Mouse (Mus musculus) midbrain, embryonic 11.5 days (tissue): ENCODE results near the gene Cdk15. TPM values are rescaled to one million over a fixed set of nuclear protein-coding genes. Genes with fewer than 3 reads are reported as not detected.

Experiments
- ATAC-seq: fragments of 200-750 bp; cut with Nextera tagmentation; 2 replicates; pipeline ENCODE4 v1.8.0; 2017; ENCODE audit warnings: moderate TSS enrichment, moderate library complexity; ENCODE audit not compliant: low FRiP score
- DNase-seq: peaks from one replicate; pipeline ENCODE4 v3.0.0; 2015; ENCODE audit warnings: low spot score; ENCODE audit errors: missing footprints
- H3K27ac ChIP-seq: fragments of 300-500 bp; sonication (generic); 2 replicates; pipeline ENCODE4 v1.5.1; 2014; ENCODE audit warnings: low read depth, low read length
- H3K27me3 ChIP-seq: fragments of 300-500 bp; sonication (generic); 2 replicates; pipeline ENCODE4 v1.6.1; 2014; ENCODE audit warnings: mild to moderate bottlenecking, low read length, moderate library complexity, mixed read lengths; ENCODE audit not compliant: control insufficient read depth, insufficient read depth
- H3K36me3 ChIP-seq: fragments of 300-500 bp; sonication (generic); 2 replicates; pipeline ENCODE4 v1.6.1; 2014; ENCODE audit warnings: mild to moderate bottlenecking, low read length, moderate library complexity, mixed read lengths; ENCODE audit not compliant: control insufficient read depth, insufficient read depth
- H3K4me1 ChIP-seq: fragments of 300-500 bp; sonication (generic); 2 replicates; pipeline ENCODE4 v1.6.1; 2014; ENCODE audit warnings: low read length; ENCODE audit not compliant: control insufficient read depth, insufficient read depth
- H3K4me2 ChIP-seq: fragments of 300-500 bp; sonication (generic); 2 replicates; pipeline ENCODE4 v1.6.1; 2014; ENCODE audit warnings: mild to moderate bottlenecking, moderate library complexity
- H3K4me3 ChIP-seq: fragments of 300-500 bp; sonication (generic); 2 replicates; pipeline ENCODE4 v1.5.1; 2014; ENCODE audit warnings: low read depth, low read length
- H3K9ac ChIP-seq: fragments of 300-500 bp; sonication (generic); 2 replicates; pipeline ENCODE4 v1.6.1; 2014; ENCODE audit warnings: low read length
- H3K9me3 ChIP-seq: fragments of 300-500 bp; sonication (generic); 2 replicates; pipeline ENCODE4 v1.6.1; 2016; ENCODE audit warnings: low read length; ENCODE audit not compliant: control insufficient read depth
- WGBS: fragments of 180-500 bp; shearing (Covaris S2); extraction: QIAGEN DNeasy Blood & Tissue Kit; methylation state at CpG from one replicate; pipeline ENCODE4 v1.1.7; 2014; 5-methylcytosine and 5-hydroxymethylcytosine counted together
- polyA plus RNA-seq: library from polyadenylated mRNA; unstranded; fragments of >200 nt; fragmentation: Nextera tagmentation; extraction: Ambion mirVana; gene quantifications from 2 replicates; pipeline ENCODE4 v1.2.1, GENCODE M21; 2014

The Cdk15 gene
- polyA plus RNA-seq, 1 experiment from 2014 or later, result 0.52 TPM

DNA sequence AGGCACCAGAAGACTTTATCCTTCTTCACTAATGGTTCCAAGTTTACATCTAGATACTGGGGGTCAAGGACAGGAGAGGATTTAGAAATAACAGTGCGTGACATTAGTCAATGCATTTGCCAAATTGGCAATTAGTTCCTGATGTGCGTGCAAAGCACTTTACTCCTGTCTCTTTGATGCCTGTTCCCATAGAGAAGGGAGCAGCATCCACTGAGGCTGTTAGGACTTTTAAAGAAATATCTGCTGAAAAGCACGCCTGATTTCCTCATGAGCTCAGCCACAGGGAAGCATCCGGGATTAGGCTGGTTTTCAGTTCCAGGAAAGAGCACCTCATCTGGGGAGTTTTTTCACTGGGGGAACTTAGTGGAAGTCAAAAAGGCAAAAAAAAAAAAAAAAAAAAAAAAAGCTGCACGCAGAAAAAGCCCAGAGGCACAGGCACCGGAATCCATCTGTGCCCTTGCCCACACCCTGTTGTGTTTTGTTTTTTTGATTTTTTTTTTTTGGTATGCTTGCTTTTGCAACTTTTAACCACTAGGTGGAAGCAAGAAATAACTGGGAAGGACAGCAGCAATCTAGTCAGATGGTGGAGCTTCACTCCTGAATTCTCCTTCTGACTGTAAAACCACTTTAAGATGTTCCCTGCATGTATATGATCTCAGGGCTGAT is 59.8 kb downstream of the Cdk15 start:
- Histone ChIP-seq H3K4me1 (peaks cover 23% of the 10 kb centered on the region), H3K4me3 (no peak overlapping the region), H3K4me2 (peak overlapping the region; percentile 22; the same call in 1 of the 2 replicates), H3K27me3 (peaks cover 29% of the 10 kb centered on the region), H3K27ac (no peak overlapping the region), H3K9ac (no peak overlapping the region), H3K9me3 (no peaks in the 10 kb centered on the region), H3K36me3 (no peaks in the 10 kb centered on the region)
- DNase-seq (peak; percentile 92), ATAC-seq (peak; percentile 60; the same call in 1 of the 2 replicates)
- WGBS, result 5% methylated on average over 6 of the region's 6 CpGs

DNA sequence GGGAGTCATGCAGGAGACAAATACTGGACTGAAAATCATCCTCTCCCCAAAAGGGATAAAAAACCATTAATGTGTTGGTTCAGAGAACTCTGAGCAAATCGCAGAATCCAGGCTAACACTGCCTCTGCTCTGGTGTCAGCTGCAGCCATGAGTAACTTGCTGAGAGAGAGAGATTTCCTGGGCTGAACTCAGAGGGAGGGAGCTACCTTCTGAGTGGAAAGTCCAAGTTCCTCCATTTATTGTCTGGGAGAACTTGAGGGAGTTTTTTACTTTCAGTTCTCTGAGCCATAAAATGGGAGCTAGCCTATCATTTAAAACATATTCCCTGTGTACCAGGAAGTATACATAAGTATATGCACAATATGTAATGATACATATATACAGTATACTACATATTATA is 60.7 kb downstream of the Cdk15 start:
- H3K27ac ChIP-seq, result no peak overlapping the region
- DNase-seq (no peak), ATAC-seq (no peak)
- H3K4me2 ChIP-seq, result no peak overlapping the region
- no peak overlapping the region for H3K4me3 ChIP-seq
- H3K36me3 ChIP-seq, result no peaks in the 10 kb centered on the region
- 83% methylated on average over 1 of the region's 1 CpGs for WGBS
- H3K27me3 ChIP-seq, result peaks cover 29% of the 10 kb centered on the region
- no peaks in the 10 kb centered on the region for H3K9me3 ChIP-seq
- peaks cover 21% of the 10 kb centered on the region for H3K4me1 ChIP-seq
- H3K9ac ChIP-seq, result no peak overlapping the region

DNA sequence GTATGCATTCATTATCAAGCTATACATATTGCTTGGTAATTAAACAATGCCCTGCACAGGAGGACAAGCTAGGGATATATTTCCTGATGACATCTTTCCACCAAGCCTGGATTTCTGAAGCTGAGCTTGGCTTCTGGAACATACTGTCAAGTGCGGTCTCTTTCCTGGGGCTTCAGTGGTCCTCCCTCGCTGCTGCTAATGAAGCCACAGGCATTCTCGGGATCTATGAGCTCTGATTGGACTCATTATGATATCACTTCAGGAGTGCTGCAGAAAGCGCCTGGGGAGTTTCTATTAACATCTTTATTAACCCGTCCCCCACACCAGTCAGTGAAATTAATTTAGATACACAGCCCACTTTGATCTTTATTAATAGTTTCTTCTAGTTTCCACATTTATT is 62.2 kb downstream of the Cdk15 start:
- Histone ChIP-seq H3K27ac (no peak overlapping the region), H3K36me3 (no peaks in the 10 kb centered on the region), H3K27me3 (peaks cover 16% of the 10 kb centered on the region), H3K9ac (no peak overlapping the region), H3K9me3 (no peaks in the 10 kb centered on the region), H3K4me2 (no peak overlapping the region), H3K4me3 (no peak overlapping the region), H3K4me1 (peaks cover 19% of the 10 kb centered on the region)
- DNase-seq, result peak; percentile 80
- no peak for ATAC-seq
- 67% methylated on average over 5 of the region's 5 CpGs for WGBS

DNA sequence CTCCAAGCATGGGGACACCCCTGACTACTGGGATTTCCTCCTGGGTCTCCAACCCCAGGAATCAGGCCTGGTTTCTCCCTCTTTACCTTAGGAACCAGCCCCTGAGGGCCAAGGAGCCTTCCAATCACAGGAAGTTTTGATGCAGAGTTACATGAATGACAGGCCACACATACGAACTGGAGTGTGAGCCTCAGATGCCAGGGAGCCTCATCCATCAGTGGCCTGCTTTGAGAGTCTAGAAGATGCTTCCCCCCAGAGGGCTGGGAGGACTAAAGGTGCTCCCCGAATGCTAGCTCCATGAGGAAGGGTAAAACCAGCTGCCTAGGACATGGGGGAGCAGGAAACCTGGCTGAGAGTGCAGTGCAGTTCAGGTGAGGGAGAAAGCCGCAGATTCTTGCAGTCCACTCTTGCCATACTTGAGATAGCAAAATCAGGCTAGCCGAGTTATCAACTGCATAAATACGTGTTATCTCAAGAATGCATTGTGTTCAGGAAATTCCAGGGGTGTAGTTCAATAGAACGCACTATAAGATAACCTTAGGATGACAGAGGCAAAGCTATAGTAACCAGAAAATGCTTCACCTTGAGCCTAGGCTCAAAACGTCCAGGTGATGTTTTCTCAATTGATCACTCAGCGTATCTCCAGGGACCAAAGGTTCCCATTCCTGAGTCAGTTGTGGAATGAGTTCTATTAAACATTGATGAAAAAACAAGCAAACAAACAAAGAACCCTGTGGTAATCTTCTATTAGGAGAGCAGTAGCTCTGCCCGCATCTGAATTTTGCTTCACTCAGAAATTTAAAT is 64.6 kb downstream of the Cdk15 start:
- Histone ChIP-seq H3K4me3 (no peak overlapping the region), H3K4me2 (no peak overlapping the region), H3K9ac (no peak overlapping the region), H3K36me3 (no peaks in the 10 kb centered on the region), H3K27ac (no peak overlapping the region), H3K27me3 (peaks cover 9% of the 10 kb centered on the region; the same call in 1 of the 2 replicates), H3K4me1 (peaks cover 4% of the 10 kb centered on the region), H3K9me3 (no peaks in the 10 kb centered on the region)
- ATAC-seq, result no peak
- 82% methylated on average over 9 of the region's 9 CpGs for WGBS
- peak; percentile 54 for DNase-seq

DNA sequence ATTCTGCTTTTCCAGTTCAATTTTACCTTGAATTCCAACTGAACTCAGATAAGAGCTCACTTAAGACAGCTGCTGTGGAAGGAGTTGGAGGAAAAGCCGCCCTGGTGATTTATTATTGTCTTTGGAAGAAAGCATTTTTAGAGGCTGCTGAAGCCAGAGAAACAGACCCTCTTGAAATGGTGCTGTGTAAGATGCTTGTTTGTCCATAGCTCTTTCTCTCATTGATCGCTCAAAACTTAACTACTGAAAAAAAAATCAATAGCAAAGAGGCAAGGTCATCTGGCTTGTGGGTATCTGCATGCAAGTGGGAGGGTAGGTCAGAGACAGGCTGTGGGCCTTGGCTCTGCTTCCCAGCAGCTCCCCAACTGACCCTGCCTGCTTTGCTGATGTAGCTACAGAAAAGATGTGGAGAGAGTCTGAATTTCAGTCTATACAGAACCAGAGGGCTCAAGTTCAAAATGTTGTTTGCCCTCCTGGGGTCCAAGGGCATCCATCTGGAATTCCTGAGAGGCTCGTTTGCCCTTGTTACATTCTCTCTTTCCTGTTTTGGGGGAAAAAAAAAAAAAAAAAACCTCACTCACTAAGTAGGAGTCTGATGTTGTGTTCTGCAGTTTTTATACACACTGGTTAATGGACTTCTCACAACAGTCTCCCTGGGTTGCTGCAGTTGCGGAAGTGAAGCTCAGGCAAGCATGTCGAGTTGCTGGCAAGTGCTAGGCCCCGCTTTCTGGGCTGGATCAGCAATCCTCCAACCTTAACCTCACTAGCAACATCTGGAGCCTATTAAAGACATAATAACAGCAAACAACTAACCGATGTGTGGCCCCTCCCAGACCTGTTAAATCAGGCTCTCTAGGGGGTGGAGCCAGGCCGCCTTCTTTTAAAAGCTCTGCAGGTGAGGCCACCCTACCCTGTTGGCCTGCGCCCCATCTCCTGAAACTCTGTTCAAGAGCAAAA is 65.5 kb downstream of the Cdk15 start:
- H3K4me1 ChIP-seq, result peaks cover 6% of the 10 kb centered on the region

DNA sequence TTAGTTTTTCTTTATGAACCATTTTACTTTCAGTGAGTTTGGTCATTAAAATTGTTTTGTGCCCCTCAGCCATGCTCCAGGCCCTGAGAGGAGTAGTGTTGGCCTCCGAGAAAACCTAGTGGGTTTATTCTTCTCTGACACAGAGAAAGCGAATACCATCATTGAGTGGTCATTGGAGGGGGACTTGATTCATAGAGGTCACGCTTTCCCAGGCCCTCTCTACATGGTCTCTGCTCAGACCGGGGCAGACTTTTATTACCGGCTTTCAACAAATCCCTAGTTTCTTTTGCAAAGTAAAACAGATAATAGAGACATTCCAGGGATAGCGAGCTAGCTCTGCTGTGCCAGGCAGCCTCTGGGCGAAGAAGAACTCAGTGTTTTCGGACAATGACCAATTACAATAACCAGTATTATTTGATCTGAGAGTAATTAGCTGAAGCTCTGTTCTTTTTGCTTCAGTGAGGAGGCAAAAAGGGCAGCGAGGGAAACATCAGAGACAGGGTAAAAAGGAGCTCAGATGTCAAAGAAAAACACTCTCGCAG is 70.2 kb downstream of the Cdk15 start:
- no peaks in the 10 kb centered on the region for H3K9me3 ChIP-seq
- no peak for DNase-seq
- H3K9ac ChIP-seq, result no peak overlapping the region
- no peak overlapping the region for H3K4me2 ChIP-seq
- no peak overlapping the region for H3K4me3 ChIP-seq
- no peaks in the 10 kb centered on the region for H3K36me3 ChIP-seq
- ATAC-seq, result 0 out of 2 replicates have a peak, but pooled peaks have one; percentile 27
- no peak overlapping the region for H3K27ac ChIP-seq
- peaks cover 17% of the 10 kb centered on the region for H3K4me1 ChIP-seq
- 7% methylated on average over 10 of the region's 10 CpGs for WGBS
- H3K27me3 ChIP-seq, result peaks cover 2% of the 10 kb centered on the region; the same call in 1 of the 2 replicates

More for the DNA sequence above, 65.5 kb downstream of the Cdk15 start:
- Histone ChIP-seq H3K4me2 (no peak overlapping the region), H3K27ac (no peak overlapping the region), H3K36me3 (no peaks in the 10 kb centered on the region), H3K9ac (no peak overlapping the region), H3K4me3 (no peak overlapping the region), H3K9me3 (no peaks in the 10 kb centered on the region), H3K27me3 (peaks cover 9% of the 10 kb centered on the region; the same call in 1 of the 2 replicates)
- WGBS, result 64% methylated on average over 9 of the region's 9 CpGs
- ATAC-seq (no peak), DNase-seq (peak; percentile 82)

DNA sequence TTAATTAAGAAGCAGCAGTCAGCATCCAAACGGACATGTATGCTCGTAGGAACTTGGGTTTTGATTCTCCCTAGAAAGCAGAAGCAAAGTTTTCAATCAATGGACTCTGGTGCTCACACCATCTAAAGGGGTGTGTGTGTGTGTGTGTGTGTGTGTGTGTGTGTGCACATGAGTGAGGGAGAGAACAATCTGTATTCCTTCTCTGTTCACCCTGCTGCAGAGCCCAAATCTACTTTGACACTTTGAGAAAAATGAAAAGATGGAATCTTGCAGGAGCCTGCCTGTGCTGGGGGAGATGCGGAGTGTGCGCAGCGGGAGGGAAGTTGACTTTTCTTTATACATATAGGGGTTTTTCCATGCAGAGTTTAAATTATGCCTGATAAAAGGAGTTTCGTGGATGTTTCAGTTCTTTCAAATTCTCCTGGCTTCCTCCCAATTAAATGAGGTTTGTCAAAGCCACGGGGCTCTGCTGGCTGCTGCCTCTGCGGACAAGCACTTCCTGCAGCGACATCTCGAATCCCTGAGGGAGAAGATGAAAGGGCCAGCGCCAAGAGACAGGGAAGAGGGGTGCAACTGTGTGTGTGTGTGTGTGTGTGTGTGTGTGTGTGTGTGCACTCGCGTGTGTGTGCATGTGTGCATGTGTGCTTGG is 76.2 kb downstream of the Cdk15 start:
- no peaks in the 10 kb centered on the region for H3K9me3 ChIP-seq
- no peak overlapping the region for H3K4me3 ChIP-seq
- H3K36me3 ChIP-seq, result no peaks in the 10 kb centered on the region
- DNase-seq (no peak), ATAC-seq (no peak)
- WGBS, result 34% methylated on average over 13 of the region's 13 CpGs
- peaks cover 19% of the 10 kb centered on the region for H3K4me1 ChIP-seq
- no peak overlapping the region for H3K9ac ChIP-seq
- no peak overlapping the region for H3K27ac ChIP-seq
- H3K4me2 ChIP-seq, result no peak overlapping the region
- no peaks in the 10 kb centered on the region; the same call in 1 of the 2 replicates for H3K27me3 ChIP-seq

DNA sequence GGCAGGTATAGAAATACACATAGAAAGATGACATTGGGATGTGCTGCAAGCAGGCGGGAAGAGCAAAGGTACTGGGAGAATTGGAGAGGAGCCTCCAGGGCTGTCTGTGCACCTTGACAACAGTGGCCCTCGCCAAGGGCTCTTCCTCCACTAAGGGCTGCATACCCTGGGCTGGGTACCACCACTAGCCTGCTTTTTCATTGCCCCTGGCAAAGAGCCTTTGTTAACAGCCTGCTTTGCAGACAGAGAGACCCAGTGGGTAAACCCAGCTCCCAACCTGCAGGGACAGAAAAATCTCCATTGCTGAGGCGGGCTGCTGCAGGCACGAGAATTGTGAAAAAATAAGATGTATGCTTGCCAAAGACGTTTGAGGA is 76.7 kb downstream of the Cdk15 start:
- no peaks in the 10 kb centered on the region for H3K9me3 ChIP-seq
- H3K4me3 ChIP-seq, result no peak overlapping the region
- no peaks in the 10 kb centered on the region; the same call in 1 of the 2 replicates for H3K27me3 ChIP-seq
- H3K4me2 ChIP-seq, result no peak overlapping the region
- H3K36me3 ChIP-seq, result no peaks in the 10 kb centered on the region
- no peak overlapping the region for H3K9ac ChIP-seq
- H3K27ac ChIP-seq, result no peak overlapping the region
- WGBS, result 47% methylated on average over 5 of the region's 5 CpGs
- DNase-seq, result no peak
- peaks cover 14% of the 10 kb centered on the region for H3K4me1 ChIP-seq
- no peak for ATAC-seq
